Mouse (Mus musculus) embryonic facial prominence, embryonic 10.5 days (tissue): ENCODE measurements around the gene Col15a1. TPM values are rescaled to one million over a fixed set of nuclear protein-coding genes. Genes with fewer than 3 reads are reported as not detected.
A peak's percentile ranks its signal among the peaks of the same experiment; 100 is the strongest.

Experiments used
- DNase-seq: peaks from one replicate; pipeline ENCODE4 v3.0.0-alpha.2; 2017; ENCODE audit warnings: low spot score
- H3K27ac ChIP-seq: fragments of 300-500 bp; sonication (generic); replicated peaks from 2 replicates; pipeline ENCODE4 v1.5.1; 2016; ENCODE audit warnings: mild to moderate bottlenecking
- H3K27me3 ChIP-seq: fragments of 300-500 bp; sonication (generic); replicated peaks from 2 replicates; pipeline ENCODE4 v1.6.1; 2016; ENCODE audit warnings: low read depth, mild to moderate bottlenecking; ENCODE audit not compliant: poor library complexity, severe bottlenecking
- H3K36me3 ChIP-seq: fragments of 300-500 bp; sonication (generic); replicated peaks from 2 replicates; pipeline ENCODE4 v1.6.1; 2016; ENCODE audit warnings: mild to moderate bottlenecking, moderate library complexity
- H3K4me1 ChIP-seq: fragments of 300-500 bp; sonication (generic); 2 replicates; pipeline ENCODE4 v1.6.1; 2016
- H3K4me3 ChIP-seq: fragments of 300-500 bp; sonication (generic); 2 replicates; pipeline ENCODE4 v1.5.1; 2016; ENCODE audit warnings: mild to moderate bottlenecking, moderate library complexity
- H3K9me3 ChIP-seq: fragments of 300-500 bp; sonication (generic); 2 replicates; pipeline ENCODE4 v1.6.1; 2016; ENCODE audit warnings: mild to moderate bottlenecking
- WGBS: fragments of 180-500 bp; shearing (Covaris S2); methylation state at CpG from one replicate; pipeline ENCODE4 v1.1.7; 2016; 5-methylcytosine and 5-hydroxymethylcytosine counted together
- polyA plus RNA-seq: library from polyadenylated mRNA; unstranded; fragments of >200 nt; fragmentation: Nextera tagmentation; extraction: Ambion mirVana; gene quantifications from 2 replicates; pipeline ENCODE4 v1.2.1, GENCODE M21; 2016

The Col15a1 gene
- polyA plus RNA-seq, 1 experiment from 2014 or later, result 8.1 TPM

GRCm38 (mm10) chr4:47319561-47320321 is 111.8 kb downstream of the Col15a1 start:
- Histone ChIP-seq H3K9me3 (no peaks in the 10 kb centered on the region), H3K27ac (no peak overlapping the region), H3K36me3 (no peaks in the 10 kb centered on the region), H3K4me3 (no peak overlapping the region), H3K4me1 (no peaks in the 10 kb centered on the region), H3K27me3 (no peaks in the 10 kb centered on the region)
- DNase-seq, result no peak
- WGBS, result 86% methylated on average over 10 of the region's 10 CpGs

DNA sequence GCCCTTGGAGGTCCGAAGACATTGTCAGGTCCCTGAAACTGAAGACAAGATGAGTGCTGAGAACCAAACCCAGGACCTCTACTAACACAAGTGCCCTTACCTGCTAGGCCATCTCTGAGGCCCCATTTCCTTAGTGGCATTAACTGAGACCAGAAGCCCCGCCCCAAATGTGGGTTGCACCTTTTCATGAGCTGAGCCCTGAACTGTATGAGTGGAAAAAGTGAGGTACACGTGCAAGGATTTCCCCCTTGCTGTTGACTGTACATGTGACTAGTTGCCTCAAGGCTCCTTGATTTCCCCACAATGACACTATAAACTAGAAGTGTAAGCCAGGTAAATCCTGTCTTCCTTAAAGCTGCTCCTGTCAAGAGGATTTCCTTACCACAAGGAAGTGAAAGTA is 114.4 kb downstream of the Col15a1 start:
- Histone ChIP-seq H3K36me3 (no peaks in the 10 kb centered on the region), H3K4me3 (no peak overlapping the region), H3K27me3 (no peaks in the 10 kb centered on the region), H3K4me1 (no peaks in the 10 kb centered on the region), H3K9me3 (no peaks in the 10 kb centered on the region), H3K27ac (no peak overlapping the region)
- no peak for DNase-seq
- WGBS, result 75% methylated on average over 3 of the region's 3 CpGs

DNA sequence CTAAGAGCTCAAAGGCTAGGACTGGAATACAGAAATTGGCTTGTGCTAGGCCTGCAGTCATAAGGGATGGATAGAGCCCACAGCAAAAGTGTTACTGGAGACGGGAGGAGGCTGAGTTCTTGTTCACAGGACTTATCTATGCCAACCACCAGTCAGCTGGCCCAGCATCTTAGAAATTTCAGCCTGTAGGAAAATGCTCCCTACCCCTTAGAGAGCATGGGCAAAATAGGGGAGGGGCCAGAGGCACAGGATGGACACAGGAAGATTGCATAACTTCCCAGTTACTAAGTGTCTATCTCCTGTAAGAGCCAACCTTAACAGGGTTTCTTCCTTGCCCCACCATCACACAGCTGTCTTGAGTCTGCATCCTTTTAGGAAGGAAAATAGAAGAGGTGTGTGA is 116.2 kb downstream of the Col15a1 start:
- no peaks in the 10 kb centered on the region for H3K4me1 ChIP-seq
- H3K9me3 ChIP-seq, result no peaks in the 10 kb centered on the region
- WGBS, result 76% methylated on average over 1 of the region's 1 CpGs
- no peaks in the 10 kb centered on the region for H3K36me3 ChIP-seq
- no peaks in the 10 kb centered on the region for H3K27me3 ChIP-seq
- no peak overlapping the region for H3K4me3 ChIP-seq
- no peak overlapping the region for H3K27ac ChIP-seq
- DNase-seq, result no peak

DNA sequence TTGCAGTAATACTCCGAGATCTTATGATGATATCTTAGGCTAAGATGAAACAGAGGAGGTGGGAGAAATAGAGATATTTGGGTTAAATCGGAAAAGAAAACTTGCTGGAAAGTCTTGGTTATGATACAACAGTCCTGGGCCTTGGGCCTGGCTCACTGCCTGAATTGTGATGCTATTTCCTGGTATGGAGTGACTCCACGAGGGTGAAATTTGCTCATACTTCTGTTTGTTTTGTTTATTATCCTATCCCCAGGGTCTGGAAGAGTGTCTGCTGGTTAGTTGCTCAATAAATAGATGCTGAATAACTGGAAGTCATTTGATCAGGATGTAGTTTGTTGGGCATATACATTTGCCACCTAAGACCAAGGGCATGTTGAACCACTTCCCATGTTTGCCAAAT is 119.8 kb downstream of the Col15a1 start:
- no peaks in the 10 kb centered on the region for H3K36me3 ChIP-seq
- no peak for DNase-seq
- H3K4me3 ChIP-seq, result no peak overlapping the region
- H3K27me3 ChIP-seq, result no peaks in the 10 kb centered on the region
- H3K4me1 ChIP-seq, result no peaks in the 10 kb centered on the region
- no peak overlapping the region for H3K27ac ChIP-seq
- no peaks in the 10 kb centered on the region for H3K9me3 ChIP-seq
- WGBS, result 83% methylated on average over 3 of the region's 3 CpGs

DNA sequence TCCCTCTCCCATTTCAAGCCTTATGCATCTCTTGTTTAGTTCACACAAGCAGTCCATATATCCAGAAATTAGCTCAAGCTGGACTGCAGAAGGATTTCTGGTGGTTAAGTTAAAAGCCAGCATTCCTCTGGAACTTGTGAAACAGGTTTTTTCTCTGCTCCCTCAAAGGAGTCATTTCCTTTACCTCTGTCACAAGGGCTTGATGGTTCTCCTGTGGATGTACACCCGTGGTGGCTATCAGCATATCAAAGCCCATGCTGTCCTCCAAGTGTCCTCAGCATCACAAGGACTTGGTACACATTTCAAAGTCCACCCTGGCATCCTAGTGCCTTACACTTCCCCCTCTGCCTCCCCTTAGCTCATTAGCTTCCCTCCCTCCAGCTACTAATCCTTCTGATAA is 121.3 kb downstream of the Col15a1 start:
- DNase-seq, result no peak
- no peak overlapping the region for H3K27ac ChIP-seq

GRCm38 (mm10) chr4:47330378-47331052 is 122.6 kb downstream of the Col15a1 start:
- H3K9me3 ChIP-seq, result no peaks in the 10 kb centered on the region
- H3K4me1 ChIP-seq, result no peaks in the 10 kb centered on the region
- H3K27ac ChIP-seq, result no peak overlapping the region
- no peaks in the 10 kb centered on the region for H3K36me3 ChIP-seq
- no peaks in the 10 kb centered on the region for H3K27me3 ChIP-seq
- 93% methylated on average over 13 of the region's 13 CpGs for WGBS
- DNase-seq, result no peak
- H3K4me3 ChIP-seq, result no peak overlapping the region

More for the DNA sequence above, 121.3 kb downstream of the Col15a1 start:
- no peaks in the 10 kb centered on the region for H3K4me1 ChIP-seq
- WGBS, result 22% methylated on average over 1 of the region's 1 CpGs
- no peaks in the 10 kb centered on the region for H3K27me3 ChIP-seq
- no peaks in the 10 kb centered on the region for H3K36me3 ChIP-seq
- no peak overlapping the region for H3K4me3 ChIP-seq
- no peaks in the 10 kb centered on the region for H3K9me3 ChIP-seq

GRCm38 (mm10) chr4:47332812-47333343 is 124.9 kb downstream of the Col15a1 start:
- no peak overlapping the region for H3K4me3 ChIP-seq
- H3K27ac ChIP-seq, result no peak overlapping the region
- no peak for DNase-seq
- WGBS, result 89% methylated on average over 6 of the region's 6 CpGs
- H3K27me3 ChIP-seq, result no peaks in the 10 kb centered on the region
- H3K4me1 ChIP-seq, result 0 out of 2 replicates have a peak, but pooled peaks cover 4% of the 10 kb centered on the region
- H3K36me3 ChIP-seq, result no peaks in the 10 kb centered on the region
- H3K9me3 ChIP-seq, result no peaks in the 10 kb centered on the region

DNA sequence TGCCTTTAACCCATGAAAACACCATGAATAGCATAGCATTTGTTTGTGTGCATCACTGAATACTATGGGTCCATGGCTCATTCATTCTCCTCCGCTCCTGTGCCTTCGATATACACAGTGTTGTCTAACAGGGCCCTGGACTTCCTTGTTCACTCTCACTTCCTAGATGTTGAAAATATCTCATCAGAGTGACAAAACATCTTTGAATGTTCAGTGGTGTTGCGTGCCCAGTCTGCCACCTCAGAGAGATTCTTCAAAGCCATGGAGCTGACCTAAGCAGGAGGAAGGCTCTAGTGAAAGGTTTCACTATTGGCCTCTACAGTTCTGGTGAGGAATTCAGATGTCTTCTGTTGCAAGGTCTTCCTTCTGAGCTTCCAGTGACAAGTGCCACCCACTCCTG is 125.6 kb downstream of the Col15a1 start:
- WGBS, result 93% methylated on average over 3 of the region's 3 CpGs
- no peak for DNase-seq
- Histone ChIP-seq H3K4me1 (peaks cover 6% of the 10 kb centered on the region; the same call in 1 of the 2 replicates), H3K9me3 (no peaks in the 10 kb centered on the region), H3K36me3 (no peaks in the 10 kb centered on the region), H3K27me3 (no peaks in the 10 kb centered on the region), H3K4me3 (no peak overlapping the region), H3K27ac (no peak overlapping the region)

GRCm38 (mm10) chr4:47336941-47337600 is 129.1 kb downstream of the Col15a1 start:
- DNase-seq, result no peak
- 81% methylated on average over 3 of the region's 3 CpGs for WGBS
- Histone ChIP-seq H3K4me1 (peaks cover 19% of the 10 kb centered on the region), H3K27me3 (no peaks in the 10 kb centered on the region), H3K4me3 (no peak overlapping the region), H3K27ac (no peak overlapping the region), H3K9me3 (no peaks in the 10 kb centered on the region), H3K36me3 (no peaks in the 10 kb centered on the region)

DNA sequence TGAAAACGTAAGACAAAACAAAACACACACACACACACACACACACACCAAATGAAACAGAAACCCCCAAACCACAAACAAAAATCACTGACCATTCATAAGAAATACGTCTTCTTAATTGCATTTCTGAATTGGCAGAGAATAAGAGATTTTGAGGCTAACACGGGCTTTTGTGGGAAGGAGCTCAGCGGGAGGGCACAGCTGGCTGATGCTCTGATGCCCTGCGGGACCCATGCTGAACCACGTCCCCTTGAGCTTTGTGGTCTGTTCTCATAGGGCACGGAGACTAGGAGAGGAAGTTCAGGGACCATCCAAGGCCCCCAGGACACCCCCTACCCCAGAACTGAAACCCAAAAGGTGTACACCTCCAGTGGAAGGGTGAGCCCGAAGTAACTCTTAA is 134.7 kb downstream of the Col15a1 start:
- 36% methylated on average over 8 of the region's 8 CpGs for WGBS
- H3K27ac ChIP-seq, result no peak overlapping the region
- no peaks in the 10 kb centered on the region for H3K36me3 ChIP-seq
- H3K4me1 ChIP-seq, result peaks cover 24% of the 10 kb centered on the region
- no peaks in the 10 kb centered on the region for H3K27me3 ChIP-seq
- no peaks in the 10 kb centered on the region for H3K9me3 ChIP-seq
- H3K4me3 ChIP-seq, result no peak overlapping the region
- DNase-seq, result no peak

GRCm38 (mm10) chr4:47347022-47347421 is 139.1 kb downstream of the Col15a1 start:
- WGBS, result 84% methylated on average over 4 of the region's 4 CpGs
- no peaks in the 10 kb centered on the region for H3K36me3 ChIP-seq
- H3K27me3 ChIP-seq, result no peaks in the 10 kb centered on the region
- H3K27ac ChIP-seq, result no peak overlapping the region
- H3K4me3 ChIP-seq, result no peak overlapping the region
- H3K4me1 ChIP-seq, result peaks cover 31% of the 10 kb centered on the region
- DNase-seq, result no peak
- H3K9me3 ChIP-seq, result no peaks in the 10 kb centered on the region

- peak; percentile 36 for DNase-seq
- Histone ChIP-seq H3K27me3 (no peaks in the 10 kb centered on the region), H3K4me3 (no peak overlapping the region), H3K4me1 (peaks cover 34% of the 10 kb centered on the region), H3K36me3 (no peaks in the 10 kb centered on the region), H3K27ac (peak overlapping the region; percentile 63), H3K9me3 (no peaks in the 10 kb centered on the region)
- 24% methylated on average over 6 of the region's 6 CpGs for WGBS
Observed at GRCm38 (mm10) chr4:47349759-47350158, 141.8 kb downstream of the Col15a1 start.
